Mouse (Mus musculus) MEL (cell line): ENCODE data around the gene Lasp1.

Experiments used
- CTCF ChIP-seq, 3 experiments: IDR thresholded peaks in 2 of 3; conservative IDR thresholded peaks in 1 of 3; 2 replicates each; pipeline ENCODE4 v1.5.1; 2011 to 2012; ENCODE audit warnings: low read length in 3 of 3, low read depth in 2 of 3, mild to moderate bottlenecking in 2 of 3, improper control_type of control experiment in 1 of 3, inconsistent platforms in 1 of 3, mixed read lengths in 1 of 3, moderate library complexity in 1 of 3; ENCODE audit not compliant: control insufficient read depth in 1 of 3, insufficient read depth in 1 of 3, poor library complexity in 1 of 3, severe bottlenecking in 1 of 3
- MAZ ChIP-seq: IDR thresholded peaks from 2 replicates; pipeline ENCODE4 v1.6.1; 2012; ENCODE audit warnings: low read depth, mild to moderate bottlenecking, inconsistent platforms, low read length, improper control_type of control experiment
- MEF2A ChIP-seq: IDR thresholded peaks from 2 replicates; pipeline ENCODE4 v1.6.1; 2014; ENCODE audit warnings: low read depth, mild to moderate bottlenecking, inconsistent platforms, low read length, improper control_type of control experiment; ENCODE audit not compliant: poor library complexity, insufficient replicate concordance, severe bottlenecking; ENCODE audit errors: extremely low read depth
- MXI1 ChIP-seq: IDR thresholded peaks from 2 replicates; pipeline ENCODE4 v1.6.1; 2011; ENCODE audit warnings: mild to moderate bottlenecking, low read depth, low read length, improper control_type of control experiment
- POLR2AphosphoS5 ChIP-seq: IDR thresholded peaks from 2 replicates; pipeline ENCODE4 v1.6.1; 2012; ENCODE audit warnings: low read depth, borderline replicate concordance, mild to moderate bottlenecking, inconsistent platforms, low read length, moderate library complexity, mixed read lengths
- TAL1 ChIP-seq: IDR thresholded peaks from 2 replicates; pipeline ENCODE4 v1.6.1; 2012; ENCODE audit warnings: mild to moderate bottlenecking, inconsistent platforms, low read length, moderate library complexity, mixed read lengths
- TBP ChIP-seq: IDR thresholded peaks from 2 replicates; pipeline ENCODE4 v1.8.0; 2011; ENCODE audit warnings: low read depth, low read length, improper control_type of control experiment
- UBTF ChIP-seq: IDR thresholded peaks from 2 replicates; pipeline ENCODE4 v1.6.1; 2012; ENCODE audit warnings: low read depth, mild to moderate bottlenecking, inconsistent platforms, low read length, improper control_type of control experiment, moderate library complexity, borderline replicate concordance; ENCODE audit not compliant: insufficient read depth

DNA sequence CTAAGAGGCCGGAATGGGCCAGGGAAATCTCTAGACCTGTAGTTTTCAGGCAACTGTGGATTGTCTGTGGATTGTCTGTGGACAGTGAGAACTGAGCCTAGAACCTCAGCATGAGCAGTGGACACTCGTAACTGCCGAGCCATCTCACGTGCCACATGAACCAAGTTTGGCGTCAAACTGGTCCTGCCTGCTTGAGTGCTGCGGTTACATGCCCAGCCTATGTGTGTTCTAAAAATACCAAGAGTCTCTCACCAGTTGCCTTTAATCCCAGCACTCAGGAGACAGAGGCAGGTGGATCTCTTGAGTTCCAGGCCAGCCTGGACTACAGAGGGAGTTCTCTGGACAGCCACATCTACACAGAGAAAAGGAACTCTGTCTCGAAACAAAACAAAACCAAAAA lies 30.6 kb downstream of the Lasp1 start:
- TF ChIP-seq TBP (no peak), TAL1 (no peak), POLR2AphosphoS5 (no peak), MXI1 (no peak), CTCF (IDR thresholded peaks at IDR 0.05 in 2 of 3, conservative IDR thresholded peaks at IDR 0.05 in 1 of 3; ENCODE audit: control insufficient read depth in 1 of 3, insufficient read depth in 1 of 3, low read depth in 2 of 3, low read length in 3 of 3, poor library complexity in 1 of 3, severe bottlenecking in 1 of 3) (no peak), UBTF (no peak), MEF2A (no peak), MAZ (no peak)
